ENCODE assay signal across 12 mouse cellular contexts in the genomic region with DNA sequence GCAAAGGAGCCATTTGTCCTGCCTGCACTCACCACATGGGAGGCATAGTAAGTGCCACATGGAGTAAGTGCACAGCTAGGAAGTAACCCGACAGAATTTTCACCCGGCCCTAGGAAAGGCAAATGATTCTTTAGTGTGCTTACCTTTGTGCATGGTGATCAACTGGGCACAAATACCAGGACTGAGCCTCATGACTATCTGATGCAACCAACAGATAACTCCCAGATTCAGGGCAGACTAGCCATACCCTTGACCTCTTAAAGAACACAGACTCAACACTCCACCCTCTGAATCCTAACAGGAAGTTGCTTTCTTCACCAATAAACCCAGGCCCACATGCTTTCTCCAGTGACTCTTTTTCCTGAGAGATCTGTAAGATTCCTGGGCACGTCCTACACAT. TPM values are rescaled to one million over a fixed set of nuclear protein-coding genes. Genes with fewer than 3 reads are reported as not detected.
DNase-seq lines count a peak whose midpoint lies in the region; ATAC-seq and TF ChIP-seq lines count a peak whose summit lies in the region.
"Had no signal": no experiment of that assay in that cellular context is flagged by ENCODE, and none has a peak within 500 bp of the region (broad histone marks: within the 10 kb centered on the region; RNA-seq: fewer than 3 reads in every experiment).

No protein-coding gene starts in this region.

- H3K36me3 ChIP-seq in lung, postnatal 0 days (ENCODE audit: insufficient read depth, low read length): peaks cover 4% of the 10 kb centered on the region; the same call in 1 of the 2 replicates
- no peaks in the 10 kb centered on the region for H3K36me3 ChIP-seq in liver, embryonic 14.5 days (replicated peaks; ENCODE audit: control insufficient read depth, insufficient read depth, low read depth)
- peaks cover 8% of the 10 kb centered on the region; the same call in 1 of the 2 replicates for H3K36me3 ChIP-seq in neural tube, embryonic 15.5 days
- H3K36me3 ChIP-seq: heart, embryonic 15.5 days; kidney, embryonic 15.5 days had no signal

- no peak overlapping the region for H3K27ac ChIP-seq in lung, postnatal 0 days (ENCODE audit: low read length)
- H3K27ac ChIP-seq in liver, embryonic 14.5 days: peak overlapping the region; percentile 42; the same call in 1 of the 2 replicates
- H3K27ac ChIP-seq in neural tube, embryonic 15.5 days (replicated peaks): peak overlapping the region; percentile 24; the same call in 1 of the 2 replicates
- H3K27ac ChIP-seq: heart, embryonic 15.5 days; kidney, embryonic 15.5 days; limb, embryonic 15.5 days had no signal

- no peaks in the 10 kb centered on the region for H3K9me3 ChIP-seq in lung, postnatal 0 days (ENCODE audit: low read length)
- H3K9me3 ChIP-seq in liver, embryonic 14.5 days (ENCODE audit: control insufficient read depth, low read length): no peaks in the 10 kb centered on the region
- no peaks in the 10 kb centered on the region for H3K9me3 ChIP-seq in neural tube, embryonic 15.5 days (replicated peaks)
- H3K9me3 ChIP-seq: heart, embryonic 15.5 days; kidney, embryonic 15.5 days; limb, embryonic 15.5 days had no signal

- no peaks in the 10 kb centered on the region for H3K4me1 ChIP-seq in lung, postnatal 0 days (ENCODE audit: insufficient read depth, low read depth, low read length)
- 0 out of 2 replicates have a peak, but pooled peaks cover 3% of the 10 kb centered on the region for H3K4me1 ChIP-seq in lung, adult 2 months (ENCODE audit: control insufficient read depth, insufficient read depth, low read length)
- H3K4me1 ChIP-seq in liver, embryonic 14.5 days (replicated peaks; ENCODE audit: control insufficient read depth in 2 of 2, insufficient read depth in 2 of 2, low read length in 1 of 2): peaks cover 0 to 12% of the 10 kb centered on the region in 2 experiments; a peak in 2 of 4 replicates
- H3K4me1 ChIP-seq in neural tube, embryonic 15.5 days: peaks cover 27% of the 10 kb centered on the region
- H3K4me1 ChIP-seq: heart, embryonic 15.5 days had no signal

- WGBS in lung, postnatal 0 days: 45% methylated on average over 3 of the region's 3 CpGs
- 40% methylated on average over 3 of the region's 3 CpGs for WGBS in lung, adult 2 months
- 45% methylated on average over 3 of the region's 3 CpGs for WGBS in liver, embryonic 14.5 days (ENCODE audit: insufficient replicate concordance)
- 66% methylated on average over 3 of the region's 3 CpGs for WGBS in neural tube, embryonic 15.5 days

- H3K27me3 ChIP-seq in lung, postnatal 0 days (replicated peaks; ENCODE audit: insufficient read depth, low read length): no peaks in the 10 kb centered on the region
- no peaks in the 10 kb centered on the region for H3K27me3 ChIP-seq in liver, embryonic 14.5 days (ENCODE audit: control insufficient read depth, insufficient read depth, low read length)
- H3K27me3 ChIP-seq in neural tube, embryonic 15.5 days (replicated peaks): no peaks in the 10 kb centered on the region
- H3K27me3 ChIP-seq: heart, embryonic 15.5 days; kidney, embryonic 15.5 days; limb, embryonic 15.5 days had no signal

- DNase-seq in lung, postnatal 0 days (ENCODE audit: low spot score): peak; percentile 26
- DNase-seq in lung, adult 2 months: no peak
- no peak for DNase-seq in liver, embryonic 14.5 days (ENCODE audit: low read depth in 3 of 3, low spot score in 3 of 3)
- DNase-seq in urinary bladder, postnatal 4 days (ENCODE audit: low spot score in 2 of 2): no peak

- peak; percentile 37 for ATAC-seq in lung, postnatal 0 days
- 0 out of 2 replicates have a peak, but pooled peaks have one; percentile 8 for ATAC-seq in granulocyte monocyte progenitor cell, adult 5-6 weeks (replicated peaks; ENCODE audit: poor library complexity, severe bottlenecking)
- ATAC-seq in liver, embryonic 14.5 days (ENCODE audit: insufficient read depth): peak; percentile 14; the same call in 1 of the 2 replicates
- no peak for ATAC-seq in neural tube, embryonic 15.5 days (ENCODE audit: low FRiP score)
- ATAC-seq in megakaryocyte progenitor cell, adult 5-6 weeks (replicated peaks; ENCODE audit: poor library complexity): no peak

- TF ChIP-seq EP300 in lung, postnatal 0 days (IDR thresholded peaks at IDR 0.05): no peak
- TF ChIP-seq EP300 in liver, embryonic 14.5 days (IDR thresholded peaks at IDR 0.05; ENCODE audit: low read depth): no peak

- H3K4me2 ChIP-seq in lung, postnatal 0 days (replicated peaks; ENCODE audit: low read depth, low read length): no peak overlapping the region
- peak overlapping the region; percentile 29; the same call in 1 of the 2 replicates for H3K4me2 ChIP-seq in liver, embryonic 14.5 days (ENCODE audit: low read depth)
- H3K4me2 ChIP-seq in neural tube, embryonic 15.5 days: no peak overlapping the region
- H3K4me2 ChIP-seq: heart, embryonic 15.5 days; kidney, embryonic 15.5 days; limb, embryonic 15.5 days had no signal

- no peak overlapping the region for H3K4me3 ChIP-seq in lung, postnatal 0 days (ENCODE audit: low read depth, low read length)
- no peak overlapping the region for H3K4me3 ChIP-seq in lung, adult 2 months (replicated peaks; ENCODE audit: extremely low read depth, low read depth, low read length)
- no peak overlapping the region for H3K4me3 ChIP-seq in liver, embryonic 14.5 days (ENCODE audit: insufficient read depth in 1 of 2, low read depth in 2 of 2, low read length in 2 of 2)
- no peak overlapping the region for H3K4me3 ChIP-seq in neural tube, embryonic 15.5 days (replicated peaks)
- H3K4me3 ChIP-seq: heart, embryonic 15.5 days; kidney, embryonic 15.5 days; limb, embryonic 15.5 days had no signal

- TF ChIP-seq POLR2A in lung, adult 2 months (IDR thresholded peaks at IDR 0.05; ENCODE audit: borderline replicate concordance, extremely low read depth, low read depth, low read length): no peak

- TF ChIP-seq CTCF in lung, postnatal 0 days (IDR thresholded peaks at IDR 0.05): no peak
- no peak for TF ChIP-seq CTCF in lung, adult 2 months (IDR thresholded peaks at IDR 0.05; ENCODE audit: insufficient read depth, low read length)
- TF ChIP-seq CTCF in liver, embryonic 14.5 days (IDR thresholded peaks at IDR 0.05; ENCODE audit: low read depth): no peak

- H3K9ac ChIP-seq in lung, postnatal 0 days (replicated peaks; ENCODE audit: low read depth): no peak overlapping the region
- H3K9ac ChIP-seq in liver, embryonic 14.5 days (replicated peaks): no peak overlapping the region
- H3K9ac ChIP-seq in neural tube, embryonic 15.5 days (replicated peaks): no peak overlapping the region
- H3K9ac ChIP-seq: kidney, embryonic 15.5 days; limb, embryonic 15.5 days had no signal

RNA-seq across cellular contexts. Expression of a gene that starts 31.1 kb away (rescaled TPM):
- polyA plus RNA-seq in lung, postnatal 0 days (2015; fragmentation: Nextera tagmentation; extraction: Ambion mirVana): not detected in 2 replicates
- polyA plus RNA-seq in lung, adult 2 months (2012; rRNA removed): not detected in 2 replicates
- not detected in 2 replicates for total RNA-seq in granulocyte monocyte progenitor cell, adult 5-6 weeks (2014; fragmentation: Nextera tagmentation)
- not detected in 2 replicates for total RNA-seq in granulocyte monocyte progenitor cell, adult 5-6 weeks (2017)
- 0.03 TPM in 1 of 2 replicates, not detected in the other for polyA plus RNA-seq in liver, embryonic 14.5 days (2012; rRNA removed)
- polyA plus RNA-seq in liver, embryonic 14.5 days (2014; fragmentation: Nextera tagmentation; extraction: Ambion mirVana): not detected in 2 replicates
- not detected in 2 replicates for polyA plus RNA-seq in neural tube, embryonic 15.5 days (2015; fragmentation: Nextera tagmentation; extraction: Ambion mirVana)
- total RNA-seq in megakaryocyte progenitor cell, adult 5-6 weeks (2015): not detected in 2 replicates
- total RNA-seq in megakaryocyte progenitor cell, adult 5-6 weeks (2017): 0.12 TPM in 1 of 2 replicates, not detected in the other
- total RNA-seq: layer of hippocampus, postnatal 25 days had no signal
- polyA plus RNA-seq: embryonic facial prominence, embryonic 14.5 days; heart, embryonic 15.5 days; kidney, embryonic 15.5 days; limb, embryonic 15.5 days had no signal

RNA-seq across cellular contexts. Expression of a gene that starts 43.8 kb away (rescaled TPM):
- polyA plus RNA-seq in lung, postnatal 0 days (2015; fragmentation: Nextera tagmentation; extraction: Ambion mirVana): 35.3 and 36.2 TPM in 2 replicates
- polyA plus RNA-seq in lung, adult 2 months (2012; rRNA removed): 1.7 and 6.7 TPM in 2 replicates
- 50.6 and 54.4 TPM in 2 replicates for total RNA-seq in granulocyte monocyte progenitor cell, adult 5-6 weeks (2014; fragmentation: Nextera tagmentation)
- total RNA-seq in granulocyte monocyte progenitor cell, adult 5-6 weeks (2017): 50.4 and 66.4 TPM in 2 replicates
- 4.6 and 5.9 TPM in 2 replicates for polyA plus RNA-seq in liver, embryonic 14.5 days (2012; rRNA removed)
- 25.2 and 25.5 TPM in 2 replicates for polyA plus RNA-seq in liver, embryonic 14.5 days (2014; fragmentation: Nextera tagmentation; extraction: Ambion mirVana)
- polyA plus RNA-seq in neural tube, embryonic 15.5 days (2015; fragmentation: Nextera tagmentation; extraction: Ambion mirVana): 38.9 and 45.2 TPM in 2 replicates
- total RNA-seq in megakaryocyte progenitor cell, adult 5-6 weeks (2015): 39.1 and 46.3 TPM in 2 replicates
- total RNA-seq in megakaryocyte progenitor cell, adult 5-6 weeks (2017): 44.9 and 53.8 TPM in 2 replicates

Comparison
In these comparisons a context has a peak if more than half of its experiments do, and no peak if none do; other contexts are left out.
1. ATAC-seq: peak in lung, postnatal 0 days (single experiment), granulocyte monocyte progenitor cell, adult 5-6 weeks (single experiment) and liver, embryonic 14.5 days (single experiment); none in neural tube, embryonic 15.5 days (single experiment) and megakaryocyte progenitor cell, adult 5-6 weeks (single experiment).